Mouse (Mus musculus) c-Kit-negative CD71-positive TER-119-positive erythroid progenitor cells, embryonic 14.5 days (primary cell): Measurements from ENCODE around the gene S100a10.
A peak's percentile ranks its signal among the peaks of the same experiment; 100 is the strongest.
"Not testable (repeated sequence)": the region's sequence is repeated elsewhere in the genome, so short reads cannot be mapped to it uniquely, and the experiment has no call there.

Source experiments
- DNase-seq: peaks from one replicate; pipeline ENCODE4 v3.0.0-alpha.2; 2013; ENCODE audit warnings: low read depth, low spot score

S100a10 gene

DNA sequence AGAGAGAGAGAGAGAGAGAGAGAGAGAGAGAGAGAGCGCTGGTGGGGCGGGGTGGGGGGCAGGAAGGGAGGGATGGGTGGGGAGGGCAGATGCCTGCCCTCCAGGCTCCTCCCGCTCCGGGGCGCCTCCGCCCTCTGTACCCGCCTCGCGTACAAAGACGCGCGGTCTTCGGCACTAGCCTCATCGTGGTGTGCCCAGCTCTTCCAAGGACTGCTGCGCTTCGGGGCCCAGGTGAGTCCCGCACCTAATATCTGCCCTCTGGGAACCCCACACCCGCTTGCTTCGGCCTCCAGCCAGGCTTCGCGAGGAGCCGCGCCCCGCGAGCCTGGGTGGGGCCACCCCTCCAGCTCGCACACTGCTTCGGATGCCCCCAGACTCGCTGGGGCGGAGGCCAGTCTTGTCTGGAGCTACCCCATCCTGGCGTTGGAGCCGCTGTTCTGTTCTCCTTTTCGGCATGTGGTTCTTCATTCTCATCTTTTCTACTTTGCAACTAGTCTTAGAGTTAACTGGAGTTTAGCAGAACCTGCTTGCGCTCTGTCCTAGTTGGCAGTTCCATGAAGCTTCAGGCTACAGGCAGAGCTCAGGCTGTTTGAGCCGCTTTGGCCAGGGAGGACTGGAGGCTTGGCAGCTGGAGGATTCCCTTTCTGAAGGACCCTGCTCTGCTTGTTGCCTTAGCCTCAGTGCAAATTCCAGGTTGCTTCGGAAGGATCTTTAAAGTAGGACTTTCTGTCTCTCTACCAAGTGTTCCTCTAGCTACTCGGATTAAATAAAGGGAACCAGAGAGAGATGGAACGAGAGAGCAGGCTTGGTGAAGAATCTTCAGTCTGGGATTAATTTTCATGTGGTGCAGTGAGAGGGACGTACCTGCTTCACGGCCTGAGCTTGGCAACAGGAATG, at the start of gene S100a10:
Gene S100a10, plus strand, starts transcription at position 100 of the 897 bp plus-strand sequence.
- DNase-seq = no peak

DNA sequence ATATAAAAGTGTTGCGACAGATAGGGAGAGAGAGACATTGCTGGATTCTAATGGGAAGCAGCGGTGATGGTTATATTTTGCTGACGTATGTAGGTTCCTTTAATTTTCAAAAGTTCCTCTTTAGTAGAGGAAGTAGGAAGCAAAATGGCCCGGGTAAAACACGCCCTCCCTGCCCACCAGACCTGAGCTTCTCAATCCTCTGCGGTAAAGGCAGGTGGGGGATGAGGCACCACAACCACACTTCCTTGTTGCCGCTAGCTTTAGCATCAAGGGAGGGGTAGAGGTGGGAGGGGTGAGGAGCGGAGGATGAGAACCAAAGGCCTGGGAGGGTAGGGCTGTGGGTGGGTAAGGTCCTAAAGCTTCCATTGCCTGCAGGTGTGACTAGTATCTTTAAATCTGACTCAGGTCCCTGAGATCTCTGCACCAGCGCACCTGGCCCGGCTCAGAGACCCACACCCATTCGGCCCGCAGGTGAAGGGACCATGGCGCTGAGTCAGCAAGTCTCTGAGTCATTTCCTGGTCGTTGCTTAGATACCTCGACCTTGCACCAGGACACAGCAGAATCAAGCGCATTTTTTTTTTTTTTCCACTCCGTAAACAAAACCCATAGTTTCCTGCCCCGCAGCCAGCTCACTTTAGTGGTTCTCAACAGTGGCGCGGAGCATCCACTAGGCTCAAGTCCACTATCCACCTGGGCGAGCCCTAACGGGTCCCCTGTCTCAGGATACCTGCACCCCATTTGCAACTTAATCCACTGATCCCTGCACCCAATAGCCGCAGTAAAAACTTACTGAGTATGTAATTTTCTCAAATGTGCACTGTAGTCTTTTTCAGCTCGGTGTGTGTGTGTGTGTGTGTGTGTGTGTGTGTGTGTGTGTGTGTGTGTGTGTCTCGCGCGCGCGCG, 48.7 kb upstream of the S100a10 start:
- no peak for DNase-seq

DNA sequence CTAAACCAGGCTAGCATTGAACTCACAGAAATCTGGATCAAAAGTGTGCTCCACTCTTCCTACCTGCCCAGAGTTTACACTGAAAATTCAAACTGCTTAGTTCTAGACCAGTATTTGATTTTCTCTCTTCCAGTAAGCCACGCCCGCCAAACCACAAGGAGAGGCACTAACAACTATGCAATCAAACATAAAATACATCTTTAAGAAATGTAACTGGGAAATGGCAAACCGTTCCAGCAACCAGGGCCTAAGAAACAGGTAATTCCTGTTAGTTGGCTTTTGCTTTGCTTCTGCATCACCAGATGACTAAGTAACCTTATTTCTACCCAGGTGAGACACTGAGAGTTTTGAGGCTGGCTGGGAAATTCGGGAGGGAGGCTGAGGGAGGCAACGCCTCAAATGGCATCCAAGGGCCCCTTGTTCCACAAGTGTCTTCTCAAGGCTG, 48.0 kb upstream of the S100a10 start:
- DNase-seq = no peak

DNA sequence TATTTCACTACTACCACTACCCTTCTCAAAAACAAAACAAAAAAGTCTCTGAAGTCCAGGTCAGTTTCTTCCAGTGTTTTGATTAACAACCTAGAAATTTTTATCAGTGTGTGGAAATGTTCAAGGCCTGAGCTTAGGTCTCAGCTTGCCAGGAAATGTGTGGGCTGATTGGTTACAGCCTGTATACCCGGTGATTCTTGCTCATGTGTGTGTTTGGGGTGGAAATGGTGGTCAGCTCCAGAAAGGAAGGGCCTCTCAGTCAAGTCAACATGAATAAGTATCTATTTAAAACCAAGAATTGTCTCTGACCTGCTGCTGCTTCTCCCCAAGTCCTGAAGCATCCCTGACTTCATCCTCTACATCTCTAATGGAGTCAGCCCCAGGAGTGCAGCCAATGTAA, 45.6 kb upstream of the S100a10 start:
- no peak for DNase-seq

DNA sequence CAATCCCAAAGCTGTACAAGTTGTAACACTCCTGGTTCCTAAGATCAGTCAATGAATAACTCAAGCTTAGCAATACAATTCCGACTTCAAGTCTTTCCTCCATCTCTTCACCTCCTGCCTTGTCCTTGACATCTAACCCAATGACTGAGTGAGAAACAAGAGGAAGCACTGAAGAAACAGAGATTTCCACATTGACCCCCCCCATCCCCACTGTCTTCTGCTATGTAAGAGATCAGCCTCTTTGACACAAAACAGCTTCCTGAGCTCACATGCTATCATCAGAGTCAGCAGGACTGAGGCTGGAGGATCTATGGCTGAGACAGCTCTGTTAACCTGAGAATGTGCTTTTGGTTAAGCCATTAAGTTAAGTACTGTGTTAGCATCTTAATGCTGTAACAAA, 43.8 kb upstream of the S100a10 start:
- no peak for DNase-seq

DNA sequence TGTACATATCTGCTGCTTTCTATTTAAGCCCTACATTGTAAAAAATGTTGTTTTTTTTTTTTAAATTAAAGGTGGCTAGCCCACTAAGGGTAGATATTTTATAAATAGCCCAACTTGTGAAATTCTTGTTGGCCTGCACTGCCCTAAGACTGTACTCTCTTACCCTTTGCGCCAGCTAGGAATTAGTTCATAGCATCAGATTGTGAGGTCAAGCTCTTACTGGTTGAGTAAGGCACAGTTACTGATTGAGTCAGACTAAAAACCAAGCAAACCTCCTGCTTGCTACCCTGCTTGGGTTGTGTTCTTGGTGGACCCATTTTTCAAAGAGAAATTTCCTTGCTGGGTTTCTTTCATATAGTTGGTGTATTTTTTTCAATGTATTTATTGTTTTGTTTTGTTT, 43.1 kb upstream of the S100a10 start:
- DNase-seq = no peak

DNA sequence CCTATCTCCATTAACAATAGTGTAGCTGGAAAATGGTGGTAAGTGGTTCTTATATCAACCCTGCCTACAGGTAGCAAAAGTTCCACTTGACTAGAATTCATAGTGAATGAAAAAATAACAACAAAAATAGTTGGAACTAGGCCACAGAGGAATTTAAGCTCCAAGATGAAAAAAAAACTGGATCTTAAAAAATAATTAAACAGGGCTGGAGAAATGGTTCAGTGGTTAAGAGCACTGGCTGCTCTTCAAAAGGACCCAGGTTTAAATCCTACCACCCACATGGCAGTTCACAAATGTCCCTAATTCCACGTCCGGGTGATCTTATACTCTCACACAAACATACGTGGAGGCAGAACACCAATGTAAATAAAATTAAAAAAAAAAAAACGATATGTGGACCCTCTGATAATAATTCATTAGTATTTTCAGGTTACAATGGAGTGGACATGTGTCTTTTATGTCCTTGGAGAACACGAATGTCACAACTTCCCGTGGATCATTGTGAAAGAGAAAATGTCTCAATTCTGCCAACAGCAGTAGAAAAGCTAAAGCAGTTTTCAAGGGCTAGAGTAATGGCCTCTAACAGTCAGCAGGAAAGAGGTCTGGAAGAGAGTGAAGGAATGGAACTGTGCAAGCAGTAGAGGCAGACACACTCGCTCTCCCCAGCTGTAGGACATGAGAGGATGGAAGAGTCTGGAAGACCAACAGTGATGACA, 42.3 kb upstream of the S100a10 start:
- no peak for DNase-seq

DNA sequence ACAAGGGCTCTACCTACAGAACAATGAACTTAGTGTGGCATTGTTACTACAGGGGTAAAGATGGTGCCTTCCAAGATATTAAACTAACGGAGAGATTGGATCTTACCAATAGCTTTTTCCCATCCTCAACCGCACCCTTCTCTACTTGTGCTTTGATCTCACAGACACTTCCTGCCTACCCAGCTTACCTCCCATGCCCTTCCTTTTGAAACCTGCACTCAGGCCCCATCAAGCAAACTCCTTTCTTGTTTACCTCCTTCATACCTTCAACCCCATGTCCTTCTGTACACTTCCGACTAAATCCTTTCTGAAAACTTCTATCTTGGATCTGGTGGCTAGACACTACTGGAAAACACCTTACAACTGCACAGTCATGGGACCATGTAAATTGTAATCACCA, 40.3 kb upstream of the S100a10 start:
- no peak for DNase-seq

DNA sequence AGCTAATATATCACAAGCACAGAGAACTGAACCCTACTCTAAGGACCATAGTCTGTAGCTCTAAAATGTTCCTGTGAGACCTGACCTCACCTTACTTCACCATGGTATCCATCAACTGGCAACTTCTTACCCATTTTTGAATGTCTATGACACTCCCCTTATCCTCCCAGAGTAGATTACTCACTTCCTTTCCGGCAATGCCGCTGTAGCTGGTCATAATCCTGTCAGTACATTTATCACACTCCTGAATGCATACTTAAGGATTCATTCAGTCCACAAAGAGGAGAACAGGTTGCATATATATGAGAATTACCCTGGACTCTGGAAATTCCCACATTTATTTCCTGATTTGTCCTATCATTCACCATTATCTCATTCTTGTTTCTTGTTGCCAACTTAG, 37.5 kb upstream of the S100a10 start:
- no peak for DNase-seq

DNA sequence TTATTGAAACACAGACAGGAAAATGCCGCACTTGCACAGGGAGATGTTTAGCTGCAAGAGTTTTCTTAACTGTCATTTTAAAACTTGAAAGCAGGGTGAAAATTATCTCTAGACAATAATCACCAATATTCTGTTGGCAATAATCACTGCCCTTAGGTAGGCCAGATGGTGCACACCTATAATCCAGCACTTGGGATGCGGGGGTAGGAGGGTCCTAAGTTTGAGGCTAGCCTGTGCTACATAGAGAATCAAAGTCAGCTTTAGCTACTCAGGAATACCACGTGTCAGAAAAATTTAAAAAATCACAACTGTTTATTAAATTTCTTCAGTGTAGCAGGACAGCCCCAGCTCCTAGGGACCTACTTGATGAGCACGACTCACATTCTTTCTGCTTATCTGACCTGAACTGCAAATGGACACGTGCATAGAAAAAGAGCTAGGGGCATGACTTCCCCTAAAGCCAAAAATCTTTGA, 35.0 kb upstream of the S100a10 start:
- no peak for DNase-seq

DNA sequence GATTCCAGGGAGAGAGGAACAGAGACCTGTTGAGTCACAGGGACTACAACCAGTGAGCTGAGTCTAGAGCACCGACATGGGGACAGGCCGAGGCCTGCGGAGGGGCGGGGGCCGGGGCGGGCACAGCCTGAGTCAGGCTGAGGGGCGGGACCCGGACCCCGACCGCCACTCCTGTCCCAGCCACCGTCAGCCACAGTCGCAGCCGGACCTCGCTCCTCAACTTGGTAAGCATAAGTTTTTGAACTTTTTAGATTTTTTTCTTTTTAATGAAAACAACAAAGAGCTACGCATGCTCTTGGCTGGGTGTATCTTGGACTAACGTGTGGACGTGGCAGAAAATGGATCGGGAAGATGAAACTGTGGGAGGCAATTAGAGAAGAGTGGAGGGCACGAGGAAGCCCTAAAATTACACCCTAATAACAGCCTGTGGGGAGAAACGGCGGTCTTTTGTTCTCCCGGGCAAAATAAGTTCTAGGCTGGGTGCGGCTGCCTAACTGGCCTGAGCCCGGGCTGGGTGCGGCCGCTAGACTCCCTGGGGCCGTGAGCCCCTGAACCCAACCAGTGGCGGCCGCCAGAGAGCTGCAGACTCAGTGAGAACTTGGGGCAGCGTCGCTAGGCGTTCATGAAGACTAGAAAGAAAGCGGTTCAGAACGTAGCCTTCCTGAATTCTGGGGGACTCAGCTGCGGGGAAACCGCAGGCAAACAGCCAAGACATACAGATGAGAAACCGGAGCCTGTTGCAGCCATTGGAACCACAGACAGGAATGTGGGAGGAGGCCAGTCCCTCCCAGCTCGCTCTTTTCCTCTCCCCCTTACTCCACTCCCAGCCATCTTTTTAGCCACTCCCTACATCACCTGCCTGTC, 34.3 kb upstream of the S100a10 start, which contains the start of gene S100a11:
Gene S100a11, plus strand, starts transcription at position 159 of the 864 bp plus-strand sequence.
- no peak for DNase-seq

DNA sequence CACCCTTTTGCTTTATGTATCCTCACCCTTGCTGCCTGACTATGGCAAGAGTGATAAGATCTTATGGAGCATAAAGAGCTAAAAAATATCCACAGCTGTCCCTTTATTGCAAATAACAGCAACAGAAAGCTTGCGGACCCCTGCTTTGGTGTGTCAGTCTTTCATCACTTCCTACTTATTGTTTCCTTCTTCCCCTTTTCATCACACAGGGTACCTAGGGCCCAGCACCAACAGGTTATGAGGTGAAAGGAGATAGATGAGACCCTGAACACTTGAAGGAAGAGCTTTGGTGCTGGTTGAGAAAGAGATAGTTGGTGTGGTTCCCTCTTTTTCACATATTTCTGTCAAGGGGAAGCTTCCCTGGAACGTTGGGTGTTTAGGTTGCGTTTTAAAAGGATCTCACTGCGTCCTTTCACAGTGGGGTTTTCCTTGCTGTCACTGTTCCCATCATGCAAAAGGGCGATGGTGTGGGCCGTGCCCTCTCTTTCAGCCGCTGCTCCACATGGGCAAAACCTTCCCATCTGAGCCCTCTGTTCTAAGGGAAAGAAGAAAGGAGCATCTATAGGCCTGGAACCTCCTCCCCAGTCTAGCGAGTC, 33.3 kb upstream of the S100a10 start:
- DNase-seq = no peak

DNA sequence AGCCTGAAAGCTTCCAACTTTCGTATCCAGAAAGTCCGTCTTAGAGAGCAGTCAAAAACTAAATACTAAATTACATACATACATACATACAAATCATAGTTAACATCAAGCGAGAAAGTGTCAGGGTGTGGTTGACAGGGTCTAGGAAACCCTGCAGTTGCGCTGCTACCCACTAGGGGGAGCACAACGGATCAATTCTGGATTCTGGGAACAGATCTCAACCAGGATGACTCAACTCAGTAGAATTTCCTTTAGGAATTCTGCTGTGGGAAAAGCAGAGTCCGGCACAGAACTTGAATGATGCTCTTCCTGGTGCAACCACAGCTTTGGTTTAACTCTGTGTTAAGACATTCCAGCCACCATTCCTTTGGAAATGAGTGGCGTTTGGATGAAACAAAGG, 32.3 kb upstream of the S100a10 start:
- no peak for DNase-seq

DNA sequence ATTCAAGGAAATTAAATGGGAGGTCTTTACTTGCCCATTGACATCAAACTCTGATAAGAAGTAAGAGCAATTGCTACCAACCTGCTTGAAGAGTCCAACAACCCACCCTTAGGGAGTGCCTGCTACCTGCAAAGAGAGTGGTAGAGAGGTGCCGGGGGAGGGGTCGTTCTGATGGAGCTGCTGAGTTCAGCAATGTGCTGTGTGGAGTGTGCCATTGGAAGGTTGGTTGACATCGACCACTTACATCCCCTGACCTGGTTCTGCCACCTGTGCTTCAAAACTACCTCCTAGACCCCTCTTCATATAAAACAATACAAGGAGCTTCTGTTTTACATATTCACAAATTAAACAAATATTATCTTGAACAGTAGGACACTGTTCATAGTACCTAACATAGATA, 27.6 kb upstream of the S100a10 start:
- no peak for DNase-seq

DNA sequence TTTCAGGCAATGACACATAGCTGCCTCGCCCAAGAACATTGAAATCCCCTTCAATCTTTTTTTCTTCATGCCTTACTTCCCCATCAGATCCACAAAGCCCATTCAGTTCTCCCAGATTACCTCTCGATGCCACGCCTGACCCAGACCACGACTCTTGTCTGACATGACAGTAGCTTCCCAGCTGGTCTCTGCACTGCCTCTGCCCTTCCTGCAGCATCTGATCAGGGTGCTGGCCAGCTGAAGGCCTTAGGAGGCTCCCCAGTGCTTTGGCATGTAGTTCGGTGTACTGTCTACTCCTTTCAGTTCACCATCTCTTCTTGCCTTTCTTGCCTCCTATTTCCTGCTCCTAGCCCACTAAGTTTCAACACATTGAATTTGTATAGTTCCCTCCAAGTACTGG, 26.1 kb upstream of the S100a10 start:
- no peak for DNase-seq

DNA sequence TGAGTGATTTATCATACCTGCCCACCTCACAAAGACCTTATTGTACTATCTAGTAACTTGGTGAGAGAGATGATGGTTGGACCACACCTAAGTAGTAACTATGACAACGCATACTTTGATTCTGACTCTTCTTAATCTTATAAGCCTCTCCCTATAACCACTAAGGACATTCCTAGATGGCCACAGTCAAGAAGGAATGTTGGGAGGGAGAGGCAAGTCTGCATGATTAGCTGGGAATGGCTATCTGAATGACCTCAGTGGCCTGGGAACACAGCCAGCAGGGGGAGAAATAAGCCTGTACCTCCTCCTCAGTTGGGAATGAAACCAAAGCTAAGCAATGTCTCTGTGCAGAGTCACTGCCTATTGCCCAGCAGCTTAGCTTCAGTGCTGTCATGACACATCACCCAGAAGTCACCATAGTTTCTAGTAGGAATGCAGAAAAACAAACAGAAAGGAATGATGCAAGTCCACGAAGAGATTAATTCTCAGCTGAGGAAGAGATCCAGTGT, 17.8 kb upstream of the S100a10 start:
- DNase-seq = no peak

DNA sequence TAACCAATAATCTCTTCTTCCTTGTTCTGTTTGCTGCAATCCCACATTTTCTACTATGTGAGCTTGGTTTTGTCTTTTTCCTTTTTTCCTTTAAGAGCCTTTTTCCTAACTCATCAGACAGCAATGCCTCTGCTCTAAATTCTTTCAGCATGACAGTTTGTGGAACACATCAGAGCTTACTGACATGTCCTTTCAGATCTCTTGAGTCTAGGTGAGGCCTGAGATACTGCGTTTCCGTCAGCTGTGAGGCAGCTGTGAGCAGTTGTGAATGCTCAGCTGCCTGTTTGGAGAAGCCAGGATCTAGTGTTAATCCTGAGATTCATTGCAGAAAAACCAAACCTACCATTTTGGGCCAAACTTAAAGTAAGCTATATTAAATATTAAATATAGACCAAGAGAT, 16.4 kb upstream of the S100a10 start:
- DNase-seq = no peak

DNA sequence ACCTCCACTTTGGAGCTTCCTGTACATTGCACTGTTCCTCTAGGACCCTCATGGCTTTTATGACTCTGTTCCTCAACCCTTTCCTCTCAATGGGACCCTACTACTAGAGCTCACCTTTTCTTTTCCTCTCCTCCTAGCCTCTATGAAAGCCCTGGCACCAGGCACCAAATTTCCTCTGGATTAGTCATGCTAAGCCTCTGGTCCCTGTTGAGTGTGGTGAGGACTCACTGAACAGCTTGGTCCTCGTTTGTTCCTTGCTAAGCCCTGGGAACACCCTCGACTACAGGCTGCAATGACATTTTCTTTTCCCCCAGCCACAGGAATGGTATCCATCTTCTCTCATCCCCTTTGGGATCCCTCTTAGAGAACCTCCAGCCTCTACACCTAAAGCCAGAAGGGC, 13.4 kb upstream of the S100a10 start:
- no peak for DNase-seq

DNA sequence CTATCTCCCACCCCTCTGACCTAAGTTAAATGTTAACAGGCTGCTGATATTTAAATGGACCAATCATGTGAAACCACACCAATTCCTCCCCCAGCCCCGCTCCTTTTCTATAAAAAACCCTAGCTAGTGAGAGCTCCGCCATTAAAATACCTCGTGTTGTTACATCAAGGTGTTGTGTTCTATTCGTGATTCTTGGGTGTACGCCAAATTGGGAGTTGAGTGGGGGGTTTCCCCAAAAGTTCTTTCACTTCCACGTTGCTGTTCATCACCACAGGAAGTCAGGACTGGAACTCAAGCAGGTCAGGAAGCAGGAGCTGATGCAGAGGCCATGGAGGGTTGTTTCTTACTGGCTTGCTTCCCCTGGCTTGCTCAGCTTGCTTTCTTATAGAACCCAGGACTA, 10.7 kb upstream of the S100a10 start:
- not testable (repeated sequence) for DNase-seq

DNA sequence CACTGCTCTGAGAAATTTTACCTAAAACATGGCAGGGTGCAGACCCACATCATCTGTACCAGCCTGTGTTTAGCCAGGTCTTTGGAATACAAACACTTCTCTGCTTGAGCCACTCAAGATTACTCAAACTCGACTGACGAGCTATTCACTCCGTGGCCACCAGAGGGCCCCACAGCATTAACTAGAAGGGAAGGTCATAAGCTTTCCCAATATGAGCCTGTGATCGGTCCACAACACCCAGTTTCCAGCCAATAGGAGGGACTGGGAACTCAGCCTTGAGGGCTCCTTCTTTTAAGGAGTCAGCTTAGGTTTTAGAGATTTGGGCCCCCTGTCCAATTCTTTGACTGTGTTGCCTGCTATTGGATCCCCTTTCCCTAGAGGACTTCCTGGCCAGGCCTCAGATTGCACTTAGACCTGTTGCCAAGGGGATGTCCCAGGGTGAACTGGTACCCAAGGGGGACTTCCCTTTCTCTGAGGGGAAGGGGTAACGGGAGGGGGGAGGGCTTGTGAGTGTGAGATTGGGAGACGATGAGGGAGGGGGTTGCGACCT, 7.7 kb upstream of the S100a10 start:
- DNase-seq = peak; percentile 19
